In genomic region chr8:126132076-126132475, GRCm38 (mm10) we compare ENCODE assay signal across 18 mouse cellular contexts.
DNase-seq lines count a peak whose midpoint lies in the region; ATAC-seq and TF ChIP-seq lines count a peak whose summit lies in the region.
"Had no signal": no experiment of that assay in that cellular context is flagged by ENCODE, and none has a peak within 500 bp of the region (broad histone marks: within the 10 kb centered on the region; RNA-seq: fewer than 3 reads in every experiment).

No protein-coding gene starts in this region.

- ATAC-seq in kidney, postnatal 0 days (replicated peaks; ENCODE audit: low FRiP score, low read depth): no peak
- ATAC-seq in intestine, postnatal 0 days: no peak
- no peak for ATAC-seq in midbrain, embryonic 11.5 days (ENCODE audit: low FRiP score)
- ATAC-seq: forebrain, embryonic 15.5 days; inflammation-experienced regulatory T-cells, adult 6 months; liver, postnatal 0 days; midbrain, embryonic 16.5 days; Patski had no signal

- H3K27ac ChIP-seq in heart, embryonic 10.5 days: no peak overlapping the region
- no peak overlapping the region for H3K27ac ChIP-seq in kidney, postnatal 0 days
- no peak overlapping the region for H3K27ac ChIP-seq in intestine, postnatal 0 days (ENCODE audit: low read depth, low read length)
- H3K27ac ChIP-seq in midbrain, embryonic 11.5 days (ENCODE audit: low read depth, low read length): no peak overlapping the region
- H3K27ac ChIP-seq in embryonic facial prominence, embryonic 10.5 days (replicated peaks): no peak overlapping the region
- H3K27ac ChIP-seq: forebrain, embryonic 15.5 days; limb, embryonic 13.5 days had no signal

- 68% methylated on average over 4 of the region's 4 CpGs for WGBS in heart, embryonic 10.5 days
- WGBS in kidney, postnatal 0 days: 52% methylated on average over 4 of the region's 4 CpGs
- 65% methylated on average over 4 of the region's 4 CpGs for WGBS in intestine, postnatal 0 days
- WGBS in midbrain, embryonic 11.5 days: 80% methylated on average over 4 of the region's 4 CpGs
- WGBS in embryonic facial prominence, embryonic 10.5 days: 75% methylated on average over 4 of the region's 4 CpGs

- no peaks in the 10 kb centered on the region for H3K36me3 ChIP-seq in heart, embryonic 10.5 days
- H3K36me3 ChIP-seq in kidney, postnatal 0 days (ENCODE audit: insufficient read depth, low read length): no peaks in the 10 kb centered on the region
- no peaks in the 10 kb centered on the region for H3K36me3 ChIP-seq in intestine, postnatal 0 days (ENCODE audit: control insufficient read depth, insufficient read depth)
- H3K36me3 ChIP-seq in midbrain, embryonic 11.5 days (ENCODE audit: control insufficient read depth, insufficient read depth, low read length): no peaks in the 10 kb centered on the region
- H3K36me3 ChIP-seq in embryonic facial prominence, embryonic 10.5 days (replicated peaks): no peaks in the 10 kb centered on the region
- H3K36me3 ChIP-seq: forebrain, embryonic 15.5 days; limb, embryonic 13.5 days had no signal

- no peak for TF ChIP-seq CTCF in kidney, postnatal 0 days (IDR thresholded peaks at IDR 0.05; ENCODE audit: low read depth)
- TF ChIP-seq CTCF in intestine, postnatal 0 days (IDR thresholded peaks at IDR 0.05; ENCODE audit: low read depth): no peak

- H3K9ac ChIP-seq in kidney, postnatal 0 days (ENCODE audit: low read depth, low read length): no peak overlapping the region
- no peak overlapping the region for H3K9ac ChIP-seq in intestine, postnatal 0 days (ENCODE audit: low read depth, low read length)
- no peak overlapping the region for H3K9ac ChIP-seq in midbrain, embryonic 11.5 days (ENCODE audit: low read length)
- H3K9ac ChIP-seq: forebrain, embryonic 15.5 days; limb, embryonic 13.5 days; liver, postnatal 0 days had no signal

- no peaks in the 10 kb centered on the region for H3K4me1 ChIP-seq in heart, embryonic 10.5 days
- no peaks in the 10 kb centered on the region for H3K4me1 ChIP-seq in kidney, postnatal 0 days (replicated peaks; ENCODE audit: insufficient read depth, low read length)
- no peaks in the 10 kb centered on the region for H3K4me1 ChIP-seq in intestine, postnatal 0 days (replicated peaks; ENCODE audit: control insufficient read depth, insufficient read depth, low read length)
- no peaks in the 10 kb centered on the region for H3K4me1 ChIP-seq in midbrain, embryonic 11.5 days (ENCODE audit: control insufficient read depth, insufficient read depth, low read length)
- H3K4me1 ChIP-seq in embryonic facial prominence, embryonic 10.5 days: no peaks in the 10 kb centered on the region
- H3K4me1 ChIP-seq: forebrain, embryonic 15.5 days; limb, embryonic 13.5 days had no signal

- no peaks in the 10 kb centered on the region for H3K27me3 ChIP-seq in heart, embryonic 10.5 days (ENCODE audit: insufficient read depth, poor library complexity, severe bottlenecking)
- no peaks in the 10 kb centered on the region for H3K27me3 ChIP-seq in kidney, postnatal 0 days (ENCODE audit: insufficient read depth, low read length)
- H3K27me3 ChIP-seq in intestine, postnatal 0 days (replicated peaks; ENCODE audit: control insufficient read depth, insufficient read depth, low read length): no peaks in the 10 kb centered on the region
- no peaks in the 10 kb centered on the region for H3K27me3 ChIP-seq in midbrain, embryonic 11.5 days (ENCODE audit: control insufficient read depth, insufficient read depth, low read length)
- H3K27me3 ChIP-seq in embryonic facial prominence, embryonic 10.5 days (replicated peaks; ENCODE audit: low read depth, poor library complexity, severe bottlenecking): 0 out of 2 replicates have a peak, but pooled peaks cover 16% of the 10 kb centered on the region
- H3K27me3 ChIP-seq: forebrain, embryonic 15.5 days had no signal

- peak; percentile 94 for DNase-seq in heart, adult 11 months
- no peak for DNase-seq in heart, embryonic 10.5 days (ENCODE audit: low spot score)
- DNase-seq in adrenal gland, postnatal 10 days: peak; percentile 59
- DNase-seq in heart, adult 8-10 months (ENCODE audit: low spot score): peak; percentile 7
- DNase-seq in kidney, postnatal 0 days (ENCODE audit: low spot score): peak; percentile 33
- no peak for DNase-seq in midbrain, embryonic 11.5 days (ENCODE audit: low spot score, missing footprints)
- no peak for DNase-seq in embryonic facial prominence, embryonic 10.5 days (ENCODE audit: low spot score)
- DNase-seq: B cell, adult 2 months; cerebellum, postnatal 14 days; layer of hippocampus, adult 9-11 months; liver, postnatal 0 days; right cerebral cortex, postnatal 4 days had no signal

- H3K4me2 ChIP-seq in kidney, postnatal 0 days (ENCODE audit: low read length): no peak overlapping the region
- no peak overlapping the region for H3K4me2 ChIP-seq in intestine, postnatal 0 days (replicated peaks; ENCODE audit: low read depth)
- no peak overlapping the region for H3K4me2 ChIP-seq in midbrain, embryonic 11.5 days
- H3K4me2 ChIP-seq: forebrain, embryonic 15.5 days; limb, embryonic 13.5 days had no signal

- H3K4me3 ChIP-seq in heart, embryonic 10.5 days: no peak overlapping the region
- H3K4me3 ChIP-seq in kidney, postnatal 0 days (replicated peaks; ENCODE audit: low read depth, low read length): no peak overlapping the region
- no peak overlapping the region for H3K4me3 ChIP-seq in intestine, postnatal 0 days (ENCODE audit: low read depth, low read length)
- no peak overlapping the region for H3K4me3 ChIP-seq in midbrain, embryonic 11.5 days (ENCODE audit: low read depth, low read length)
- H3K4me3 ChIP-seq in embryonic facial prominence, embryonic 10.5 days: no peak overlapping the region
- H3K4me3 ChIP-seq: forebrain, embryonic 15.5 days; limb, embryonic 13.5 days had no signal

- no peaks in the 10 kb centered on the region for H3K9me3 ChIP-seq in heart, embryonic 10.5 days
- H3K9me3 ChIP-seq in kidney, postnatal 0 days (replicated peaks; ENCODE audit: low read length): no peaks in the 10 kb centered on the region
- H3K9me3 ChIP-seq in intestine, postnatal 0 days (ENCODE audit: control insufficient read depth): no peaks in the 10 kb centered on the region
- H3K9me3 ChIP-seq in midbrain, embryonic 11.5 days (ENCODE audit: control insufficient read depth, low read length): no peaks in the 10 kb centered on the region
- H3K9me3 ChIP-seq in embryonic facial prominence, embryonic 10.5 days: no peaks in the 10 kb centered on the region
- H3K9me3 ChIP-seq: forebrain, embryonic 15.5 days; limb, embryonic 13.5 days had no signal

Comparison
In these comparisons a context has a peak if more than half of its experiments do, and no peak if none do; other contexts are left out.
1. DNase-seq: peak in heart, adult 11 months (single experiment), adrenal gland, postnatal 10 days (single experiment), heart, adult 8-10 months (single experiment) and kidney, postnatal 0 days (single experiment); none in heart, embryonic 10.5 days (single experiment), midbrain, embryonic 11.5 days (single experiment) and embryonic facial prominence, embryonic 10.5 days (single experiment).